Mouse (Mus musculus) naive thymus-derived CD4-positive, alpha-beta T cell, adult 2 months (primary cell): Measurements from ENCODE around the gene Tpx2.

ENCODE experiments used
- DNase-seq: peaks from one replicate; pipeline ENCODE4 v3.0.0-alpha.2; 2011; ENCODE audit warnings: low read depth

Gene Tpx2

GRCm38 (mm10) chr2:152944013-152944412 is 96.2 kb downstream of the Tpx2 start:
- no peak for DNase-seq
